Mouse (Mus musculus): ENCODE results near the gene Gm28710.

DNA sequence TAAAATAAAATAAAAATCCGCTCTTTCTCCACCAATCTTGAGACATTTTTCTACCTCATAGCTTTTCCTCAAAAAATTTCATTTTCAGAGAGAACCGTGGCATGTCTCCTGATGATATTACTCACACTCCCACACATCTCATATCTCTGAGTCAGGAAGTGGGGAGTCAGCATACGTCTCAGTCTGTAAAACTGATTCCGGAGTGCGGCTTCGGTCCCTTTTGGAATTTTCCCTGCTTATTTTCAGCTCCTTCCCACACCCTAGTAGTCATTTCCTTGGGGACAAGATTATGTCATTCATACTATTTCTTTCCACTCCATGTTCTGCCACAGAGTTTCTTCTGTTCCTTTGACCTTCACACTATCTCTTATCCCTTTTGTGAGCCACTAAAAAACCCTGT lies 3.4 kb downstream of the Gm28710 start:
- TF ChIP-seq CTCF (IDR thresholded peaks at IDR 0.05; ENCODE audit: low read depth), result no peak
- no peak for TF ChIP-seq EP300 (IDR thresholded peaks at IDR 0.05; ENCODE audit: low read depth)
